Mouse (Mus musculus): ENCODE measurements around the gene Slfnl1. TPM values are rescaled to one million over a fixed set of nuclear protein-coding genes. Genes with fewer than 3 reads are reported as not detected.

The Slfnl1 gene
- total RNA-seq, 2 experiments from 2014 or later, result 0.16 to 0.17 TPM

DNA sequence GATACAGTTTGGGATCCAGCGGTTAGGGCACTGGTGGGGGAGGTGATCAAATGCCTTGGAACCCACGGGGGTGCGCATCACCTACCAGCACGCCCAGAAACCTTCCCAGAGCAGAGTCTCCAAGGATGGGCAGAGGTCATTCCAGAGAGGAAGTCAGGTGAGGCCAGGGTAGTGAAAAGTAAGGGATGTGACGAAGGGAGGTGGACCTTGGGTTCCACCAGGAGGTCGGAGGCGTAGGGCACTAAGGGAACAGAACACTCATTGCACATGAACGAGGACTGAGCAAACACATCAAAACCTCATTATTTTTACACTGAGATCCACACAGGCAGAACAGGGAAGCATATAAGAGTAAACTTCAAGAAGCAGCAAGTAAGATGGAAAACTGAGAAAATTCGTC is 49.7 kb downstream of the Slfnl1 start:
- no peak for DNase-seq

Other genes starting within 250 kb of the Slfnl1 start
- gene Foxo6, start 244.9 kb upstream of the Slfnl1 start, total RNA-seq (2021), result 1 to 10 TPM in 1 of 2 experiments, under 1 TPM in 1; 0.76 to 1.2 TPM
- 10 to 100 TPM; 38.6 to 45.9 TPM for gene Scmh1, start 127.0 kb upstream of the Slfnl1 start, total RNA-seq (2021)
- gene Ctps, start 38.0 kb downstream of the Slfnl1 start, total RNA-seq (2021), result 10 to 100 TPM; 37.8 to 42.6 TPM
- not detected for gene Gm8439, start 56.5 kb downstream of the Slfnl1 start, total RNA-seq (2021)
- gene Cited4, start 134.3 kb downstream of the Slfnl1 start, total RNA-seq (2021), result 10 to 100 TPM in 1 of 2 experiments, 1 to 10 TPM in 1; 6.0 to 56.0 TPM
- 1 to 10 TPM; 2.3 TPM for gene Kcnq4, start 216.4 kb downstream of the Slfnl1 start, total RNA-seq (2021)